Mouse (Mus musculus) olfactory bulb, adult 2 months (tissue): ENCODE data around the gene Fxyd5.

Source experiments
- CTCF ChIP-seq: fragments of 200-500 bp; IDR thresholded peaks from 2 replicates; pipeline ENCODE4 v1.5.1; 2012; ENCODE audit warnings: low read depth, mild to moderate bottlenecking, low read length, moderate library complexity; ENCODE audit not compliant: insufficient read depth
- POLR2A ChIP-seq: fragments of 200-500 bp; IDR thresholded peaks from 2 replicates; pipeline ENCODE4 v1.6.1; 2012; ENCODE audit warnings: mild to moderate bottlenecking, low read depth, low read length, moderate library complexity; ENCODE audit not compliant: insufficient read depth

- TF ChIP-seq CTCF (no peak), POLR2A (no peak)
Measured at GRCm38 (mm10) chr7:31057730-31058129, 15.4 kb upstream of the Fxyd5 start.
